Mouse (Mus musculus) regulatory T cell (primary cell): ENCODE data around the gene Rsbn1l.

Experiments used
- in situ Hi-C: fragments of 300-600 bp; cut with MboI, MseI; formaldehyde crosslinking; loops from one replicate; pipeline ENCODE4 v1.15.1; 2025; ENCODE audit warnings: high pct_unique_total_duplicates

The Rsbn1l gene

GRCm38 (mm10) chr5:20905437-20905836 is 50.8 kb downstream of the Rsbn1l start:
- in situ Hi-C loops: no loop called here

GRCm38 (mm10) chr5:20904647-20905046 is 51.6 kb downstream of the Rsbn1l start:
- in situ Hi-C loops: no loop called here

- in situ Hi-C loops: no loop called here
Measured at GRCm38 (mm10) chr5:20897446-20898167, 58.6 kb downstream of the Rsbn1l start.

- in situ Hi-C loops: no loop called here
Measured at GRCm38 (mm10) chr5:20884036-20884620, 72.1 kb downstream of the Rsbn1l start.

- in situ Hi-C loops: no loop called here
Measured at GRCm38 (mm10) chr5:20881915-20882800, 74.0 kb downstream of the Rsbn1l start, which contains the start of the genes Phtf2 and Tmem60. Gene Phtf2 (minus strand): TSS chr5:20882124. Gene Tmem60 (plus strand): TSS chr5:20882191.

- in situ Hi-C loops: no loop called here
Measured at GRCm38 (mm10) chr5:20880797-20881775, 75.1 kb downstream of the Rsbn1l start.

- in situ Hi-C loops: no loop called here
Measured at GRCm38 (mm10) chr5:20880386-20880785, 75.8 kb downstream of the Rsbn1l start.

GRCm38 (mm10) chr5:20876934-20877426 is 79.2 kb downstream of the Rsbn1l start:
- in situ Hi-C loops: no loop called here

GRCm38 (mm10) chr5:20873146-20873545 is 83.1 kb downstream of the Rsbn1l start:
- in situ Hi-C loops: no loop called here

GRCm38 (mm10) chr5:20865193-20865755 is 90.9 kb downstream of the Rsbn1l start:
- in situ Hi-C loops: no loop called here

- in situ Hi-C loops: no loop called here
Measured at GRCm38 (mm10) chr5:20864216-20864969, 91.8 kb downstream of the Rsbn1l start.

GRCm38 (mm10) chr5:20861901-20862300 is 94.3 kb downstream of the Rsbn1l start:
- in situ Hi-C loops: no loop called here

GRCm38 (mm10) chr5:20860565-20860964 is 95.6 kb downstream of the Rsbn1l start:
- in situ Hi-C loops: no loop called here

GRCm38 (mm10) chr5:20858404-20858803 is 97.8 kb downstream of the Rsbn1l start:
- in situ Hi-C loops: no loop called here

- in situ Hi-C loops: no loop called here
Measured at GRCm38 (mm10) chr5:20855066-20855465, 101.1 kb downstream of the Rsbn1l start.

GRCm38 (mm10) chr5:20847010-20847409 is 109.2 kb downstream of the Rsbn1l start:
- in situ Hi-C loops: no loop called here

GRCm38 (mm10) chr5:20843816-20844215 is 112.4 kb downstream of the Rsbn1l start:
- in situ Hi-C loops: no loop called here

GRCm38 (mm10) chr5:20843405-20843804 is 112.8 kb downstream of the Rsbn1l start:
- in situ Hi-C loops: no loop called here
